Mouse (Mus musculus) small intestine, adult 2 months (tissue): ENCODE results near the gene Myoz1. TPM values are rescaled to one million over a fixed set of nuclear protein-coding genes. Genes with fewer than 3 reads are reported as not detected.
"Not testable (repeated sequence)": the region's sequence is repeated elsewhere in the genome, so short reads cannot be mapped to it uniquely, and the experiment has no call there.

Experiments used
- H3K27ac ChIP-seq: fragments of 200-500 bp; 2 replicates; pipeline ENCODE4 v1.5.1; 2012; ENCODE audit warnings: low read depth, low read length, control low read depth, inconsistent platforms; ENCODE audit not compliant: insufficient read depth
- H3K27me3 ChIP-seq: fragments of 200-500 bp; 2 replicates; pipeline ENCODE4 v1.6.1; 2012; ENCODE audit warnings: mild to moderate bottlenecking, moderate library complexity, low read length, inconsistent platforms; ENCODE audit not compliant: control insufficient read depth, insufficient read depth
- H3K36me3 ChIP-seq: fragments of 200-500 bp; 2 replicates; pipeline ENCODE4 v1.6.1; 2012; ENCODE audit warnings: mild to moderate bottlenecking, low read length, control low read depth, inconsistent platforms; ENCODE audit not compliant: control insufficient read depth, insufficient read depth
- H3K4me1 ChIP-seq: fragments of 200-500 bp; 2 replicates; pipeline ENCODE4 v1.6.1; 2012; ENCODE audit warnings: low read length, inconsistent platforms, mixed read lengths; ENCODE audit not compliant: control insufficient read depth, insufficient read depth, insufficient read length
- H3K4me3 ChIP-seq: fragments of 200-500 bp; 2 replicates; pipeline ENCODE4 v1.5.1; 2012; ENCODE audit warnings: low read depth, mild to moderate bottlenecking, control low read depth, inconsistent platforms, low read length, moderate library complexity
- CTCF ChIP-seq: fragments of 200-500 bp; IDR thresholded peaks from 2 replicates; pipeline ENCODE4 v1.5.1; 2012; ENCODE audit warnings: low read depth, mild to moderate bottlenecking, control low read depth, inconsistent platforms, low read length, moderate library complexity, mixed read lengths; ENCODE audit not compliant: insufficient replicate concordance, insufficient read length; ENCODE audit errors: extremely low read depth
- POLR2A ChIP-seq: fragments of 200-500 bp; IDR thresholded peaks from 2 replicates; pipeline ENCODE4 v1.6.1; 2012; ENCODE audit warnings: low read depth, mild to moderate bottlenecking, control low read depth, inconsistent platforms, low read length, moderate library complexity
- WGBS: fragments of 180-500 bp; shearing (Covaris S2); methylation state at CpG from one replicate; pipeline ENCODE4 v1.1.7; 2018; 5-methylcytosine and 5-hydroxymethylcytosine counted together
- polyA plus RNA-seq: library from polyadenylated mRNA; depleted of rRNA; stranded (reverse); fragments of >200 nt; gene quantifications from 2 replicates; pipeline ENCODE4 v1.2.3, GENCODE M21; 2012; rRNA removed

The Myoz1 gene
- not detected in 2 replicates for polyA plus RNA-seq

- Histone ChIP-seq H3K27me3 (no peaks in the 10 kb centered on the region), H3K27ac (no peak within 1 kb of the TSS), H3K4me3 (no peak within 1 kb of the TSS), H3K36me3 (no peaks in the 10 kb centered on the region), H3K4me1 (no peaks in the 10 kb centered on the region)
- TF ChIP-seq CTCF = no peak
- no peak for TF ChIP-seq POLR2A
- WGBS = 64% methylated on average over 11 of the region's 11 CpGs
Observed at GRCm38 (mm10) chr14:20656361-20656760, at the start of gene Myoz1. Gene Myoz1, minus strand, starts transcription at chr14:20656540.

- not testable (repeated sequence) for H3K27me3 ChIP-seq, H3K36me3 ChIP-seq, H3K27ac ChIP-seq, H3K4me1 ChIP-seq
- WGBS = 4% methylated on average over 8 of the region's 8 CpGs
- peak overlapping the region; percentile 96 for H3K4me3 ChIP-seq
Observed at GRCm38 (mm10) chr14:20703461-20703860, 47.1 kb upstream of the Myoz1 start.

DNA sequence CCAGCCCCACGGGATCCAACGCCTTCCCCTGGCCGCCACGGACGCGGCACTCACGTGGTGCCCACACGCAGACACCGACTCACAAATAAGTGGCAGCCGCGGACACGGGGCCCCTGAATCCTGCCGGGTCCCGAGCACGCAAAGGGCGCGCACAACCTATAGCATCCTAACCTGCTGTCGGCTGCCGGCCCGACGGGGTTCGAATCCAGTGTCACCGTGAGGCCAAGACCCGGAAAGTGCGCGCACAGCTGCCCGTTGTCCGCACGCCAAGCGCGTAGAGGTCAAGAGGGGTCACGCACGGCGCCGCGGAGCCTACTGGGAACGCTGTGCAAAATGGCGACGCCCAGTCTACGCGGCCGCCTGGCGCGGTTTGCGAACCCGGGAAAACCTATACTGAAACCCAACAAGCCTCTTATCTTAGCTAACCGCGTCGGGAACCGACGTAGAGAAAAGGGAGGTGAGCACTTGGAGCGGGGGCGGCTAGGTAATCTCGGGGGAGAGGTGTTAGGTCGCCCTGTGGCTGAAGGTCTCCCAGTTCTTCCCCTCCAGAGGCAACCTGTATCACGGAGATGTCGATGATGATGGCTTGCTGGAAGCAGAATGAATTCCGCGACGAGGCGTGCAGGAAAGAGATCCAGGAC lies 46.5 kb upstream of the Myoz1 start, which contains the start of gene Chchd1:
Chchd1 (plus strand) TSS at position 266 of the 641 bp plus-strand sequence.
- Histone ChIP-seq H3K4me1 (0 out of 2 replicates have a peak, but pooled peaks cover 2% of the 10 kb centered on the region), H3K27ac (peak within 1 kb of the TSS; percentile 76), H3K36me3 (no peaks in the 10 kb centered on the region; the same call in 1 of the 2 replicates), H3K4me3 (peak within 1 kb of the TSS; percentile 96), H3K27me3 (no peaks in the 10 kb centered on the region)
- under 1% methylated on average over 61 of the region's 61 CpGs for WGBS
- TF ChIP-seq CTCF (no peak), POLR2A (peak; percentile 51; the same call in 1 of the 2 replicates)

GRCm38 (mm10) chr14:20702096-20702740 lies 45.9 kb upstream of the Myoz1 start:
- no peaks in the 10 kb centered on the region; the same call in 1 of the 2 replicates for H3K36me3 ChIP-seq
- H3K27me3 ChIP-seq = no peaks in the 10 kb centered on the region
- H3K4me3 ChIP-seq = peak overlapping the region; percentile 96
- WGBS = 4% methylated on average over 15 of the region's 15 CpGs
- TF ChIP-seq POLR2A (no peak), CTCF (no peak)
- 0 out of 2 replicates have a peak, but pooled peaks cover 2% of the 10 kb centered on the region for H3K4me1 ChIP-seq
- H3K27ac ChIP-seq = peak overlapping the region; percentile 72

DNA sequence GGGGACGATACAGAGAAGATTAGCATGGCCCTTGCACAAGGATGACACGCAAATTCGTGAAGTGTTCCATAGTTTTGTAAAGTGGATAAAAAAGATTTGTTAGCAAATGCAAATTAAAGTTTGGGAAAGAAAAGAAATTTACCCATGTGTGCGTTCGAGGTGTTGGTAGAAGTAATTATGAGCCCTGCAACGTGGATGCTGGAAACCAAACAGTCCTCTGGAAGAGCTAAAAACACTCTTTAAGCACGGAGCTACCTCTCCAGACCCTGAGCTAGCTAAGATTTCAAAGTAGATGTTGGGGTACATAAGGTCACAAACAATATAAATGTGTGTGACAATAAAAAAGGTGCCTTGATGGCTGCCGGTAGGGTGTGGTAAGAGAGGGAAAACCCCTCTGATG lies 45.2 kb upstream of the Myoz1 start:
- Histone ChIP-seq H3K27ac (no peak overlapping the region), H3K4me1 (peaks cover 2% of the 10 kb centered on the region; the same call in 1 of the 2 replicates), H3K4me3 (no peak overlapping the region), H3K36me3 (no peaks in the 10 kb centered on the region; the same call in 1 of the 2 replicates), H3K27me3 (no peaks in the 10 kb centered on the region)
- WGBS = 52% methylated on average over 8 of the region's 8 CpGs
- no peak for TF ChIP-seq CTCF
- no peak for TF ChIP-seq POLR2A

GRCm38 (mm10) chr14:20700362-20700761 lies 44.0 kb upstream of the Myoz1 start:
- Histone ChIP-seq H3K36me3 (no peaks in the 10 kb centered on the region; the same call in 1 of the 2 replicates), H3K27me3 (no peaks in the 10 kb centered on the region), H3K4me3 (no peak overlapping the region), H3K4me1 (peaks cover 11% of the 10 kb centered on the region), H3K27ac (no peak overlapping the region)
- 67% methylated on average over 3 of the region's 3 CpGs for whole genome bisulfite sequencing
- TF ChIP-seq CTCF = no peak
- TF ChIP-seq POLR2A = no peak

- WGBS = 67% methylated on average over 2 of the region's 2 CpGs
- H3K27me3 ChIP-seq = no peaks in the 10 kb centered on the region
- TF ChIP-seq CTCF = no peak
- TF ChIP-seq POLR2A = no peak
- H3K4me3 ChIP-seq = no peak overlapping the region
- H3K36me3 ChIP-seq = peaks cover 8% of the 10 kb centered on the region
- H3K4me1 ChIP-seq = peaks cover 11% of the 10 kb centered on the region
- H3K27ac ChIP-seq = no peak overlapping the region
Observed at GRCm38 (mm10) chr14:20698515-20698914, 42.2 kb upstream of the Myoz1 start.
